Mouse (Mus musculus) heart, adult 2 months (tissue): ENCODE data around the gene Clec4d. TPM values are rescaled to one million over a fixed set of nuclear protein-coding genes. Genes with fewer than 3 reads are reported as not detected.
"Not testable (repeated sequence)": the region's sequence is repeated elsewhere in the genome, so short reads cannot be mapped to it uniquely, and the experiment has no call there.

ENCODE experiments used
- DNase-seq, 2 experiments: peaks; one replicate each; pipeline ENCODE4 v3.0.0; 2021
- H3K27ac ChIP-seq: fragments of 200-600 bp; 2 replicates; pipeline ENCODE4 v1.8.1; 2022
- H3K27me3 ChIP-seq: fragments of 200-500 bp; 2 replicates; pipeline ENCODE4 v1.6.1; 2012; ENCODE audit warnings: mild to moderate bottlenecking, low read length, inconsistent platforms, mixed read lengths; ENCODE audit not compliant: control insufficient read depth, insufficient read depth
- H3K36me3 ChIP-seq: fragments of 200-500 bp; 2 replicates; pipeline ENCODE4 v1.6.1; 2012; ENCODE audit warnings: low read length, inconsistent platforms; ENCODE audit not compliant: control insufficient read depth, insufficient read depth
- H3K4me1 ChIP-seq: fragments of 200-500 bp; 2 replicates; pipeline ENCODE4 v1.6.1; 2011; ENCODE audit warnings: low read length; ENCODE audit not compliant: control insufficient read depth, insufficient read depth
- H3K4me3 ChIP-seq: fragments of 200-600 bp; 2 replicates; pipeline ENCODE4 v1.8.1; 2022
- H3K79me2 ChIP-seq: fragments of 200-500 bp; replicated peaks from 2 replicates; pipeline ENCODE4 v1.6.1; 2012; ENCODE audit warnings: mild to moderate bottlenecking, inconsistent platforms, low read length, moderate library complexity, mixed read lengths; ENCODE audit not compliant: control insufficient read depth, insufficient read depth
- H3K9ac ChIP-seq: fragments of 200-500 bp; 2 replicates; pipeline ENCODE4 v1.6.1; 2012; ENCODE audit warnings: low read depth, mild to moderate bottlenecking, control low read depth, inconsistent platforms, low read length, mixed read lengths
- CTCF ChIP-seq: fragments of 200-600 bp; IDR thresholded peaks from 2 replicates; pipeline ENCODE4 v1.8.1; 2022; ENCODE audit warnings: antibody characterized with exemption, mild to moderate bottlenecking, moderate library complexity
- EP300 ChIP-seq: fragments of 200-500 bp; IDR thresholded peaks from 2 replicates; pipeline ENCODE4 v1.6.1; 2011; ENCODE audit warnings: low read depth, low read length, control low read depth; ENCODE audit not compliant: insufficient read depth
- POLR2A ChIP-seq: fragments of 200-500 bp; IDR thresholded peaks from 2 replicates; pipeline ENCODE4 v1.6.1; 2011; ENCODE audit warnings: mild to moderate bottlenecking, low read depth, low read length, control low read depth; ENCODE audit not compliant: insufficient read depth
- WGBS: fragments of 180-500 bp; shearing (Covaris S2); methylation state at CpG from one replicate; pipeline ENCODE4 v1.1.7; 2018; 5-methylcytosine and 5-hydroxymethylcytosine counted together
- intact Hi-C: fragments of 180-260 bp; cut with DNase I; formaldehyde crosslinking; loops from one replicate; pipeline ENCODE4 v1.15.1; 2025
- polyA plus RNA-seq: library from polyadenylated mRNA; depleted of rRNA; stranded (reverse); fragments of >200 nt; gene quantifications from 2 replicates; pipeline ENCODE4 v1.2.3, GENCODE M21; 2012; rRNA removed
- total RNA-seq, 2 experiments: library from RNA; stranded (reverse); gene quantifications; 2 replicates each; pipeline ENCODE4 v1.2.3; 2021

Clec4d gene
- total and polyA plus RNA-seq, 3 experiments, result 0.64 to 1.1 (median 0.68) TPM

- Histone ChIP-seq H3K9ac (no peak overlapping the region), H3K79me2 (no peaks in the 10 kb centered on the region), H3K27ac (no peak overlapping the region), H3K27me3 (no peaks in the 10 kb centered on the region), H3K4me3 (no peak overlapping the region), H3K36me3 (no peaks in the 10 kb centered on the region), H3K4me1 (no peaks in the 10 kb centered on the region)
- intact Hi-C loops, result no loop called here
- WGBS, result 46% methylated on average over 1 of the region's 1 CpGs
- DNase-seq, result no peak
- TF ChIP-seq EP300 (no peak), POLR2A (no peak), CTCF (no peak)
These were observed 34.8 kb downstream of the Clec4d start for GRCm38 (mm10) chr6:123296687-123297086.

GRCm38 (mm10) chr6:123306315-123306714 lies 44.4 kb downstream of the Clec4d start:
- H3K4me3 ChIP-seq, H3K4me1 ChIP-seq, H3K36me3 ChIP-seq, H3K27me3 ChIP-seq, DNase-seq, H3K79me2 ChIP-seq, H3K27ac ChIP-seq, H3K9ac ChIP-seq, intact Hi-C loops: not testable (repeated sequence)
- WGBS, result 62% methylated on average over 7 of the region's 7 CpGs

- Histone ChIP-seq H3K9ac (no peak within 1 kb of the TSS), H3K36me3 (no peaks in the 10 kb centered on the region), H3K4me1 (no peaks in the 10 kb centered on the region), H3K27ac (no peak within 1 kb of the TSS), H3K4me3 (no peak within 1 kb of the TSS), H3K27me3 (no peaks in the 10 kb centered on the region), H3K79me2 (no peaks in the 10 kb centered on the region)
- WGBS, result 71% methylated on average over 2 of the region's 2 CpGs
- DNase-seq, result no peak
- intact Hi-C loops, result no loop called here
- TF ChIP-seq EP300 (no peak), POLR2A (no peak), CTCF (no peak)
These were observed 46.1 kb downstream of the Clec4d start, which contains the start of gene Vmn2r19 for GRCm38 (mm10) chr6:123308033-123308432. Gene Vmn2r19 (plus strand): TSS chr6:123308333.

Other genes with a start within 250 kb of the Clec4d start
- under 1 TPM in 1 of 2 experiments, not detected in 1; 0.42 TPM for gene Clec4b1, start 212.1 kb upstream of the Clec4d start, total RNA-seq
- gene Clec4b1, start 212.1 kb upstream of the Clec4d start, polyA plus RNA-seq, result 0.82 and 1.4 TPM in 2 replicates
- 1 to 10 TPM; 1.6 to 2.0 TPM for gene Clec4a2, start 155.7 kb upstream of the Clec4d start, total RNA-seq
- 1.5 TPM in 2 replicates for gene Clec4a2, start 155.7 kb upstream of the Clec4d start, polyA plus RNA-seq
- gene Clec4b2, start 89.2 kb upstream of the Clec4d start, total RNA-seq, result not detected
- not detected in 2 replicates for gene Clec4b2, start 89.2 kb upstream of the Clec4d start, polyA plus RNA-seq
- gene Clec4n, start 32.3 kb upstream of the Clec4d start, total RNA-seq, result 1 to 10 TPM in 1 of 2 experiments, under 1 TPM in 1; 0.89 to 1.3 TPM
- 0.76 and 1.6 TPM in 2 replicates for gene Clec4n, start 32.3 kb upstream of the Clec4d start, polyA plus RNA-seq
- under 1 TPM; 0.13 to 0.75 TPM for gene Clec4e, start 27.8 kb downstream of the Clec4d start, total RNA-seq
- 0.08 and 0.09 TPM in 2 replicates for gene Clec4e, start 27.8 kb downstream of the Clec4d start, polyA plus RNA-seq
- gene Vmn2r19, start 46.2 kb downstream of the Clec4d start, total RNA-seq, result not detected
- not detected in 2 replicates for gene Vmn2r19, start 46.2 kb downstream of the Clec4d start, polyA plus RNA-seq
- gene Vmn2r20, start 156.0 kb downstream of the Clec4d start, total RNA-seq, result not detected
- not detected in 2 replicates for gene Vmn2r20, start 156.0 kb downstream of the Clec4d start, polyA plus RNA-seq